Mouse (Mus musculus) liver, postnatal 0 days (tissue): Measurements from ENCODE around the gene Sbk2.

Experiments
- CTCF ChIP-seq: sonication (generic); IDR thresholded peaks from 2 replicates; pipeline ENCODE4 v1.5.1; 2016; ENCODE audit warnings: antibody characterized with exemption, low read depth
- EP300 ChIP-seq: IDR thresholded peaks from 2 replicates; pipeline ENCODE4 v1.6.1; 2016; ENCODE audit warnings: antibody characterized with exemption, low read depth, mild to moderate bottlenecking

DNA sequence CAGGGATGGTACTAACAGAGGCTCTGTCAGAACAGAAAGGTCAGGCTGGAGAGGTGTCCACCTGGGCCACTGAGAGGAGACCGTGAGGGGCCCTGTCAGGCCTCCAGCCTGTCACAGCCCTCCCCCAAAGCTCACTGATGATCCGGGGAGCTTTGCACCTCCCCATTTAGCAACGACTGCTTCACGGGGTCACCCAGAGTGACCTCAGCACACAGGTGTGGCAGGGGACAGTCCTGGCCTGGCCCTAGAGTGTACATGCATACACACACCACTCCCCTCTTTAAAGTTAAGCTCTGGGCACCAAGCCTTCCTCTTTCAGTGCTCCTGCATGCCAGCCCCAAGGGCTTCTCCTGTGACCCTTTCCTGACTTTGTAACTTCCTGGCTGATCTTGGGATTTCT lies 11.2 kb upstream of the Sbk2 start:
- no peak for TF ChIP-seq EP300
- TF ChIP-seq CTCF: no peak
